Mouse (Mus musculus) hindbrain, postnatal 0 days (tissue): ENCODE results near the gene Melk. TPM values are rescaled to one million over a fixed set of nuclear protein-coding genes. Genes with fewer than 3 reads are reported as not detected.

Experiments
- ATAC-seq: fragments of 200-750 bp; cut with Nextera tagmentation; 2 replicates; pipeline ENCODE4 v1.8.0; 2017; ENCODE audit warnings: mild to moderate bottlenecking, moderate TSS enrichment, moderate library complexity
- DNase-seq: peaks from one replicate; pipeline ENCODE4 v3.0.0-alpha.2; 2015; ENCODE audit warnings: low spot score
- H3K27ac ChIP-seq: fragments of 300-500 bp; sonication (generic); 2 replicates; pipeline ENCODE4 v1.5.1; 2014; ENCODE audit warnings: mild to moderate bottlenecking
- H3K27me3 ChIP-seq: fragments of 300-500 bp; sonication (generic); 2 replicates; pipeline ENCODE4 v1.6.1; 2014; ENCODE audit warnings: low read length, mixed read lengths; ENCODE audit not compliant: insufficient read depth
- H3K36me3 ChIP-seq: fragments of 300-500 bp; sonication (generic); 2 replicates; pipeline ENCODE4 v1.6.1; 2014; ENCODE audit warnings: low read length, mixed read lengths; ENCODE audit not compliant: insufficient read depth
- H3K4me1 ChIP-seq: fragments of 300-500 bp; sonication (generic); 2 replicates; pipeline ENCODE4 v1.6.1; 2014; ENCODE audit warnings: antibody characterized with exemption, low read length, mixed read lengths; ENCODE audit not compliant: insufficient read depth
- H3K4me2 ChIP-seq: fragments of 300-500 bp; sonication (generic); 2 replicates; pipeline ENCODE4 v1.6.1; 2014; ENCODE audit warnings: low read depth, mild to moderate bottlenecking, low read length, moderate library complexity, mixed read lengths
- H3K4me3 ChIP-seq: fragments of 300-500 bp; sonication (generic); 2 replicates; pipeline ENCODE4 v1.5.1; 2014; ENCODE audit warnings: low read length
- H3K9ac ChIP-seq: fragments of 300-500 bp; sonication (generic); replicated peaks from 2 replicates; pipeline ENCODE4 v1.6.1; 2014; ENCODE audit warnings: mild to moderate bottlenecking, low read length, moderate library complexity, mixed read lengths
- H3K9me3 ChIP-seq: fragments of 300-500 bp; sonication (generic); 2 replicates; pipeline ENCODE4 v1.6.1; 2016; ENCODE audit warnings: low read length, mixed read lengths
- CTCF ChIP-seq: IDR thresholded peaks from 2 replicates; pipeline ENCODE4 v1.5.1; 2016; ENCODE audit warnings: antibody characterized with exemption, control low read depth, low read depth
- WGBS: fragments of 180-500 bp; shearing (Covaris S2); extraction: QIAGEN DNeasy Blood & Tissue Kit; methylation state at CpG from one replicate; pipeline ENCODE4 v1.1.7; 2014; 5-methylcytosine and 5-hydroxymethylcytosine counted together
- polyA plus RNA-seq: library from polyadenylated mRNA; unstranded; fragments of >200 nt; fragmentation: Nextera tagmentation; extraction: Ambion mirVana; gene quantifications from 2 replicates; pipeline ENCODE4 v1.2.1, GENCODE M21; 2015
- total RNA-seq: library from RNA; depleted of rRNA; stranded (reverse); fragments of >200 nt; gene quantifications from 2 replicates; pipeline ENCODE4 v1.2.3, GENCODE M21; 2014

Melk gene
- total and polyA plus RNA-seq, 2 experiments from 2014 or later, result 6.0 to 6.8 TPM

DNA sequence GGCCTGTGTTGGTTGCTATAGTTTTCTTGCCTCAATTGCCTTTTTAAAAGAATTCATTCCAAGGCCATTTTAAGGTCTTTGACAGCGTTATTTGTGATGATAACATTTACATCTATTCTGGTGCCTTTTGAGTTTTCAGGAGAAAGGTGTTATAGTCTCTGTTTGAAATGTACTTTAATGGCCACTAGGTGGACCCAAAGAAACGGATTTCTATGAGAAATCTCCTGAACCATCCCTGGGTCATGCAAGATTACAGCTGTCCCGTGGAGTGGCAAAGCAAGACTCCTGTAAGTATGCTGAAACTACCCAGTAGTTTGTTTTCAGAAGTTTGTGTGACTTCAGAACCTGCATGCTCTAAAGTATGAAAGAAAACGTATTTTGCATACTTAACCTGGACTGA lies 24.8 kb downstream of the Melk start:
- no peaks in the 10 kb centered on the region for H3K27me3 ChIP-seq
- no peak overlapping the region for H3K9ac ChIP-seq
- ATAC-seq, result 0 out of 2 replicates have a peak, but pooled peaks have one; percentile 29
- H3K36me3 ChIP-seq, result no peaks in the 10 kb centered on the region
- H3K9me3 ChIP-seq, result no peaks in the 10 kb centered on the region
- H3K27ac ChIP-seq, result no peak overlapping the region
- H3K4me1 ChIP-seq, result no peaks in the 10 kb centered on the region
- peak; percentile 75 for TF ChIP-seq CTCF
- DNase-seq, result peak; percentile 80
- no peak overlapping the region for H3K4me3 ChIP-seq
- WGBS, result 41% methylated on average over 4 of the region's 4 CpGs
- no peak overlapping the region for H3K4me2 ChIP-seq

DNA sequence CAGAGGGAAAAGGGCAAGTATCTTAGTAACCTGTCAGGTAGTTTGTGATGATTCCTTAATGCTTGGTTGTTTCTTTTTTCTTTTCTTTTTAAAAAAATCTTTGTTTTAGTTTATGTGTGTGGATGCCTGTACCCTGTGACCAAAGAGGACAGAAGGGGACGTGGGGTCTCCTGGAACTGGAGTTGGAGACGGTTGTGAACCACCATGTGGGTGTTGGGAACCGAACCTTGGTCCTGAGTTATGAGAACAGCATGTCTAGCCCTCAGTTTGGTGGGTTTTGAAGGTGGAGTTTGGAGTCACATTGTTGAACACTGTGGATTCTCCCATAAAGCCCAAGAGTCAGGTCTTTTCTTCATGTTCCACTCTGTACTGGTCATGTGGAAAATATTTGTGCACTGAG lies 26.0 kb downstream of the Melk start:
- WGBS, result 99% methylated on average over 3 of the region's 3 CpGs
- no peak for TF ChIP-seq CTCF
- Histone ChIP-seq H3K27me3 (no peaks in the 10 kb centered on the region), H3K4me1 (no peaks in the 10 kb centered on the region), H3K4me3 (no peak overlapping the region), H3K36me3 (no peaks in the 10 kb centered on the region), H3K9me3 (no peaks in the 10 kb centered on the region), H3K27ac (no peak overlapping the region), H3K4me2 (no peak overlapping the region), H3K9ac (no peak overlapping the region)
- DNase-seq (no peak), ATAC-seq (no peak)

DNA sequence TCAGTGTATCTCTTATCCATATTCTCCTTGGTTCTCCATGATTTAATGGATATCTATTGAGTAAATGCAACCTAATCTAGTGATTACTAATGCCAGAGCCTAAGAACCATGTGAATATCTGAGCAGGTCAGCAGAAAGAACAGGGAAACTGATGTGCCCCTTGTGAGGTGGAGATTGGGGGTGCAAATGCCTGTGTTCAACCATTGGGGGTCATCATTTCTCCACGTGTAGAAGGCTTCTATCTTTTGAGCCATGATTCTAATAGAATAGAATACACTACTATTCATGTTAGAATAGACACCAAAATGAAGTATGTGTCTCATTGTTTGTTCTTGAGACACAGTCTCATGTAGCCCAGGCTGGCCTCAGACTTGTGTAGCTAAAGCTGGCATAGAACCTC lies 27.3 kb downstream of the Melk start:
- no peaks in the 10 kb centered on the region for H3K4me1 ChIP-seq
- H3K27ac ChIP-seq, result no peak overlapping the region
- ATAC-seq, result no peak
- no peaks in the 10 kb centered on the region for H3K9me3 ChIP-seq
- no peak overlapping the region for H3K4me3 ChIP-seq
- WGBS, result 74% methylated on average over 1 of the region's 1 CpGs
- no peaks in the 10 kb centered on the region for H3K36me3 ChIP-seq
- TF ChIP-seq CTCF, result peak; percentile 58
- no peaks in the 10 kb centered on the region for H3K27me3 ChIP-seq
- peak; percentile 52 for DNase-seq
- no peak overlapping the region for H3K9ac ChIP-seq
- H3K4me2 ChIP-seq, result no peak overlapping the region

- Histone ChIP-seq H3K9ac (no peak overlapping the region), H3K27ac (no peak overlapping the region), H3K4me2 (no peak overlapping the region), H3K36me3 (no peaks in the 10 kb centered on the region), H3K27me3 (no peaks in the 10 kb centered on the region), H3K9me3 (no peaks in the 10 kb centered on the region), H3K4me1 (no peaks in the 10 kb centered on the region), H3K4me3 (no peak overlapping the region)
- TF ChIP-seq CTCF, result no peak
- no peak for ATAC-seq
- WGBS, result 92% methylated on average over 8 of the region's 8 CpGs
- no peak for DNase-seq
These were observed 34.3 kb downstream of the Melk start for GRCm38 (mm10) chr4:44335006-44335405.

DNA sequence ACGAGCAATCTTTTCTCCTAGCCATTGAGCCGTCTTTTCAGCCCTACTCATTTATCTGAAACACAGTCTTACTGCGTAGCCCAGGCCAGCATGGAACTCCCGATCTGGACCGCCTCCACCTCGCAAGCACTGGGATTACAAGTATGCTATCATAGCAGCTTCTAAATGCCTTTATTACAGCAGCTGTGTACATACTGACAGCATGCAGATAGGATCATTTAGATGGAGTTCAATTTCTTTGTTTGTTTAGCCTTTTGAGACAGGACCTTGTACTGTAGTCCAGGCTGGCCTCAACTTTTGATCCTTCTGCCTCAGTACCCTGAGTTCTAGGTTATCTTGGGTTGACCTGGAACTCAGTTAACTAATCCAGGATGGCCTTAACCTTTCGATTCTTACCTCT lies 61.0 kb downstream of the Melk start:
- TF ChIP-seq CTCF, result no peak
- Histone ChIP-seq H3K4me3 (no peak overlapping the region), H3K9me3 (no peaks in the 10 kb centered on the region), H3K27ac (no peak overlapping the region), H3K9ac (no peak overlapping the region), H3K36me3 (no peaks in the 10 kb centered on the region), H3K4me2 (no peak overlapping the region), H3K27me3 (no peaks in the 10 kb centered on the region), H3K4me1 (no peaks in the 10 kb centered on the region)
- no peak for ATAC-seq
- DNase-seq, result no peak
- WGBS, result 92% methylated on average over 7 of the region's 7 CpGs

DNA sequence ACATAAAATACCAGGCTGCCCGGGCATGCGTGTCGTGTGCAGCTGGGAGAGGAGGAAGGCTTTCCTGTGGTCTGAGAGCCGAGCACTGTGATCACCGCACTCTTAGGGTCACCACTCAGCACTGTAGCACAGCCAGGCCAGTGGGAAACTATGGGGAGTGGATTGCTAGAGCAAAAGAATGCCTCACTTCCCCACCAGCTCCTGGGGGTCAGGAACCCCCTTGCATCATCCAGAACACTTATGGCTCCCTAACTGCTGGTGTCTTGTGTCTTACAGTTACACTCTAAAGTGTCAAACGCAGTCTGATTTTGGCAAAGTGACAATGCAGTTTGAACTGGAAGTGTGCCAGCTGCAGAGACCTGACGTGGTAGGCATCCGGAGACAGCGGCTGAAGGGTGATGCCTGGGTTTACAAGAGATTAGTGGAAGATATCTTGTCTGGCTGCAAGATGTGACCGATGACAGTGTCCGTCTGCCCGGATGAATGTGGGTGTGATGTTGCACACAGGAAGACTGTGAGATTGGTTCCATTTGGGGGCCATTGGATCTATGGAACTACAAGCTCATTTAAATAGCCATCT lies 62.8 kb downstream of the Melk start:
- no peaks in the 10 kb centered on the region for H3K27me3 ChIP-seq
- 54% methylated on average over 12 of the region's 12 CpGs for WGBS
- H3K36me3 ChIP-seq, result no peaks in the 10 kb centered on the region
- no peak overlapping the region for H3K27ac ChIP-seq
- no peak for TF ChIP-seq CTCF
- ATAC-seq, result no peak
- H3K4me2 ChIP-seq, result no peak overlapping the region
- DNase-seq, result peak; percentile 34
- no peak overlapping the region for H3K9ac ChIP-seq
- H3K9me3 ChIP-seq, result no peaks in the 10 kb centered on the region
- no peaks in the 10 kb centered on the region for H3K4me1 ChIP-seq
- H3K4me3 ChIP-seq, result no peak overlapping the region
